Mouse (Mus musculus): ENCODE data around the gene Tdpoz3.
"Not testable (repeated sequence)": the region's sequence is repeated elsewhere in the genome, so short reads cannot be mapped to it uniquely, and the experiment has no call there.

The Tdpoz3 gene

GRCm38 (mm10) chr3:93825720-93826119, at the start of gene Tdpoz3:
TSS of gene Tdpoz3 (plus strand) at chr3:93826020.
- DNase-seq (ENCODE audit: low spot score): not testable (repeated sequence)

- not testable (repeated sequence) for DNase-seq (ENCODE audit: low spot score)
These were observed 29.7 kb upstream of the Tdpoz3 start, which contains the start of gene Tdpoz4 for GRCm38 (mm10) chr3:93796098-93796497. TSS of gene Tdpoz4 (plus strand) at chr3:93796398.

GRCm38 (mm10) chr3:93813341-93813740, 12.5 kb upstream of the Tdpoz3 start:
- DNase-seq (ENCODE audit: low spot score): not testable (repeated sequence)

- not testable (repeated sequence) for DNase-seq (ENCODE audit: low spot score)
These were observed 33.1 kb downstream of the Tdpoz3 start for GRCm38 (mm10) chr3:93858957-93859356.

GRCm38 (mm10) chr3:93870635-93871034, 44.8 kb downstream of the Tdpoz3 start:
- DNase-seq (ENCODE audit: low spot score): not testable (repeated sequence)
